Mouse (Mus musculus) ES-E14 (cell line): Measurements from ENCODE around the gene Xpnpep2. TPM values are rescaled to one million over a fixed set of nuclear protein-coding genes. Genes with fewer than 3 reads are reported as not detected.

ENCODE experiments used
- DNase-seq: peaks from one replicate; pipeline ENCODE4 v3.0.0-alpha.2; 2013; ENCODE audit warnings: low read depth, low spot score
- H3K27ac ChIP-seq: 2 replicates; pipeline ENCODE4 v1.5.1; 2012; ENCODE audit warnings: low read depth, mild to moderate bottlenecking, low read length, moderate library complexity, mixed read lengths; ENCODE audit not compliant: poor library complexity, insufficient read depth, severe bottlenecking
- H3K36me3 ChIP-seq: 2 replicates; pipeline ENCODE4 v1.6.1; 2012; ENCODE audit warnings: mild to moderate bottlenecking, low read length, moderate library complexity, mixed read lengths; ENCODE audit not compliant: control insufficient read depth, poor library complexity, insufficient read depth, severe bottlenecking
- H3K4me1 ChIP-seq, 2 experiments: fragments of 150-350 bp in 1 of 2; sonication (generic) in 1 of 2; 2 replicates each; pipeline ENCODE4 v1.6.1; 2012; ENCODE audit warnings: low read length in 2 of 2, mild to moderate bottlenecking in 1 of 2, mixed read lengths in 1 of 2; ENCODE audit not compliant: control insufficient read depth in 2 of 2, insufficient read depth in 2 of 2, poor library complexity in 1 of 2
- H3K4me3 ChIP-seq, 2 experiments: fragments of 150-350 bp in 1 of 2; sonication (generic) in 1 of 2; 2 replicates each; pipeline ENCODE4 v1.5.1; 2012; ENCODE audit warnings: low read length in 2 of 2, low read depth in 1 of 2, mild to moderate bottlenecking in 1 of 2, mixed read lengths in 1 of 2; ENCODE audit not compliant: insufficient read depth in 1 of 2, poor library complexity in 1 of 2, severe bottlenecking in 1 of 2
- H3K9ac ChIP-seq: 2 replicates; pipeline ENCODE4 v1.6.1; 2012; ENCODE audit warnings: low read depth, mild to moderate bottlenecking, low read length, mixed read lengths; ENCODE audit not compliant: poor library complexity, insufficient read depth, severe bottlenecking
- H3K9me3 ChIP-seq: fragments of 150-350 bp; sonication (generic); 2 replicates; pipeline ENCODE4 v1.6.1; 2012; ENCODE audit warnings: low read depth, mild to moderate bottlenecking, low read length; ENCODE audit not compliant: control insufficient read depth, insufficient read depth
- CHD2 ChIP-seq: IDR thresholded peaks from 2 replicates; pipeline ENCODE4 v1.6.1; 2014; ENCODE audit warnings: mild to moderate bottlenecking, low read depth, low read length, inconsistent platforms
- HCFC1 ChIP-seq: IDR thresholded peaks from 2 replicates; pipeline ENCODE4 v1.6.1; 2012; ENCODE audit warnings: low read length, inconsistent platforms, borderline replicate concordance; ENCODE audit not compliant: insufficient read depth
- MAFK ChIP-seq: IDR thresholded peaks from 2 replicates; pipeline ENCODE4 v1.6.1; 2014; ENCODE audit warnings: mild to moderate bottlenecking, low read depth, low read length, inconsistent platforms; ENCODE audit not compliant: insufficient read depth
- ZC3H11A ChIP-seq: IDR thresholded peaks from 2 replicates; pipeline ENCODE4 v1.6.1; 2012; ENCODE audit warnings: low read depth, mild to moderate bottlenecking, inconsistent platforms, low read length, borderline replicate concordance
- ZNF384 ChIP-seq: IDR thresholded peaks from 2 replicates; pipeline ENCODE4 v1.6.1; 2012; ENCODE audit warnings: low read depth, low read length, inconsistent platforms
- in situ Hi-C, 2 experiments: fragments of 600-800 bp; cut with MboI; formaldehyde crosslinking; loops; one replicate each; pipeline ENCODE4 v1.15.1; 2025; ENCODE audit warnings: low sequenced_read_pairs in 2 of 2, inconsistent platforms in 1 of 2; ENCODE audit not compliant: unreplicated experiment in 2 of 2
- total RNA-seq: library from RNA; depleted of rRNA; stranded (reverse); fragments of 300-350 nt; gene quantifications from 2 replicates; pipeline ENCODE4 v1.2.3, GENCODE M21; 2012

Gene Xpnpep2
- total RNA-seq, 1 experiment, result 1.6 TPM

DNA sequence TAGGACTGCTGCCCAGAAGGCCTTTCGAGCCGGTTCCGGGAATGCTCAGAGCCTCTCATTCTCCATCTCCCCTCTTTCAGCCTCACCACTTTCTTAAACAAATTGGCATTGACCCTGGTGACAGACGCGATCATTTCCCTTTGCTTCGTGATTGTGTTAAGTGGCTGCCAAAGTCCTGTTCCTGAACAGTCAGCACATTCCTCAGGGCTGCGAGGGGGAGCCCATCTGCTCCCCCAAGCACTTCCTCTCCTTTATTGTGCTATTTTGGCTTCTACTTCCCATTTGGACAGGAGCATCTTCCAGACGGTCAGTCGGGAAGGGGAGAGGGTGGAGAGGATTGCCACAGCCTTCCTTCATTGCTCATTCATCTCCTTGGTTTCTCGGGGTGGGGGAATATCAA, 16.4 kb upstream of the Xpnpep2 start:
- in situ Hi-C loops, result no loop called here
- Histone ChIP-seq H3K9me3 (no peaks in the 10 kb centered on the region), H3K27ac (no peak overlapping the region), H3K36me3 (no peaks in the 10 kb centered on the region), H3K4me1 (no peaks in the 10 kb centered on the region), H3K9ac (no peak overlapping the region; the same call in 1 of the 2 replicates), H3K4me3 (no peak overlapping the region)
- DNase-seq, result no peak
- no peak for TF ChIP-seq ZC3H11A
- no peak for TF ChIP-seq MAFK
- TF ChIP-seq CHD2, result no peak
- TF ChIP-seq HCFC1, result no peak
- TF ChIP-seq ZNF384, result no peak

DNA sequence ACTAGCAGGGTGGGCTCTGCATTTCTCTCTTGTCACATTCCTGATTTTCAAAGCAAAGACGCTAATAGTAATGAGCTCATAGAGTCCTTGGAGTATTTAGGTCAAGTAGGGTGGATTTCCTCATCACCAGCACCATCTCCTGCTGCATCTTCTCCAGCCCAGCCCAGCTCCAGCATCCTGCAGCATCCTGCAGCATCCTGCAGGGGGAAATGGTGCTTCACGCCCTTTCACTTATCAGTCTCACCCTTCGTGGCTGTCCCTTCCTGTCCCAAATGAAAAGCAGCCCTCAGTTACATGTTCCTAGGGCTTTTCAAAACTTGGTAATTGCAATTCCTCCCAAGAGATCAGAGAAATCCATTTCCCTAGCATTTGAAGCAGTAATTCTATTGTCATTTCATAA, 15.0 kb upstream of the Xpnpep2 start:
- H3K27ac ChIP-seq, result no peak overlapping the region
- no peak for DNase-seq
- H3K4me1 ChIP-seq, result no peaks in the 10 kb centered on the region
- H3K9ac ChIP-seq, result no peak overlapping the region
- H3K36me3 ChIP-seq, result no peaks in the 10 kb centered on the region
- TF ChIP-seq CHD2 (no peak), HCFC1 (no peak), ZC3H11A (no peak), MAFK (no peak), ZNF384 (no peak)
- H3K4me3 ChIP-seq, result no peak overlapping the region
- in situ Hi-C loops, result no loop called here
- H3K9me3 ChIP-seq, result no peaks in the 10 kb centered on the region

DNA sequence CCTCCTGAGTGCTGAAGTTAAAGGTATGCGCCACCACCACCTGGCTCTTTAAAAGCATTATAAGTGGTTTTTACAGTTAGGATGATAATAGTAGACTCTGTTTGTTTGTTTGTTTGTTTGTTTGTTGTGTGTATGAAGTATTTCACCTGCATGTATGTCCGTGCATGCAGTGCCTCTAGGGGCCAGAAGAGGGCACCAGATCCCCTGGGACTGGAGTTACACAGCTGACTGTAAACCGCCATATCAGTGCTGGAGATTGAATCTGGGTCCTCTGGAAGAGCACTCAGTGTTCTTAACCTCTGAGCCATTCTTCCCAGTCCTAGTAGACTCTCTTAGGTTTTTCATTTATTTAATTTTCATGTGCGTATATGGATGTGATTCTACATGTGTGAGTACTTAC, 13.9 kb upstream of the Xpnpep2 start:
- H3K9ac ChIP-seq, result no peak overlapping the region
- no peaks in the 10 kb centered on the region for H3K9me3 ChIP-seq
- H3K4me1 ChIP-seq, result no peaks in the 10 kb centered on the region
- H3K36me3 ChIP-seq, result no peaks in the 10 kb centered on the region
- TF ChIP-seq ZC3H11A (peak; percentile 54; the same call in 1 of the 2 replicates), CHD2 (no peak)
- peak; percentile 41 for DNase-seq
- in situ Hi-C loops, result no loop called here
- no peak overlapping the region for H3K4me3 ChIP-seq
- no peak overlapping the region for H3K27ac ChIP-seq

GRCm38 (mm10) chrX:48096580-48096979, 11.9 kb upstream of the Xpnpep2 start:
- Histone ChIP-seq H3K9ac (no peak overlapping the region), H3K36me3 (no peaks in the 10 kb centered on the region), H3K27ac (no peak overlapping the region), H3K9me3 (no peaks in the 10 kb centered on the region), H3K4me1 (no peaks in the 10 kb centered on the region), H3K4me3 (no peak overlapping the region)
- no peak for DNase-seq
- TF ChIP-seq MAFK (no peak), CHD2 (no peak), HCFC1 (no peak), ZNF384 (no peak), ZC3H11A (no peak)
- in situ Hi-C loops, result no loop called here

- in situ Hi-C loops, result no loop called here
- DNase-seq, result no peak
- H3K9me3 ChIP-seq, result no peaks in the 10 kb centered on the region
- H3K36me3 ChIP-seq, result no peaks in the 10 kb centered on the region
- TF ChIP-seq CHD2 (no peak), MAFK (no peak), HCFC1 (no peak), ZC3H11A (no peak), ZNF384 (no peak)
- H3K4me1 ChIP-seq, result no peaks in the 10 kb centered on the region
- H3K9ac ChIP-seq, result no peak overlapping the region
- H3K27ac ChIP-seq, result no peak overlapping the region
- no peak overlapping the region for H3K4me3 ChIP-seq
Measured at GRCm38 (mm10) chrX:48098470-48099129, 9.9 kb upstream of the Xpnpep2 start.
